Comparison of ENCODE assay signal across 16 mouse cellular contexts in the genomic region with DNA sequence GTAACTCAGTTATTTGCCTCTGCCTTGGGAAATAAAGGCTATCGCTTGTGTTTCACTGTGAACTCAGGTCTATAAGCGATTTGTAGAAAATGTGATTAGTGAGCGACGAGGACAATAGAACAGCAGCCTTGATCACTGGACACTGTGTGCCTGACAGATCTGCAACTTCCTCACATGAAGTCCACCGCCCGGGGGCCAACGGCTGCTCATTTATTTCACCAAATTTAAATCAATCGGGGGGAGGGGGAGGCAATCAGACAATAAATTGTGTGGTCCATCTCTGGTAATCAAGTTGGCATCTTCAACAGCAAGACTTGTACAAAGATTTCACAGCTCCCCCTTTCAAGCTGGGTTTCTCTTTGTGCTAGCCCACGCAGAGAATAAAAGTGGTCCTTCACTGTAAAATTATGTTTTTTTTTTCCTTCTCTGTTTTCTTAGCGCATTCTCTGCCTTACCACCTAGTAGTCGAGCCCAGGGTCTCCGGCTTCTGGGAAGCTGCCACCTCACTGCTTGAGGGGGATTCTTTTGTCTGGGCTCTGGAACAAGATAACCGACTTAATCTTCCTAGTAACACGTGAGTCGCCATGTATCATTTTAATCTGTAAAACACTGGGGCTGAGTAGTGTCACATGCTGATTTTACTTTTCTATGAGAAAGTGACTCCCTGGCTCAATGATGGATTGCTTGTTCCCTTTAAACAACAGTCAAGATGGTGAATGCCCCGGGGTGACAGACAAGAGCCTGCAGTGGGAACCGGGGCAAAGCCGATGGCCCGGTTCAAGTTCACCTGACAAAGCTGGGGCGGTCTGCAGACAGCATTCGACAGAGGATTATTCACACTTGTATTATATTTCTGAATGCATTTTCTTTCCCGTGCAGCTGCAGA. TPM values are rescaled to one million over a fixed set of nuclear protein-coding genes. Genes with fewer than 3 reads are reported as not detected.
DNase-seq lines count a peak whose midpoint lies in the region; ATAC-seq and TF ChIP-seq lines count a peak whose summit lies in the region.
"Had no signal": no experiment of that assay in that cellular context is flagged by ENCODE, and none has a peak within 500 bp of the region (broad histone marks: within the 10 kb centered on the region; RNA-seq: fewer than 3 reads in every experiment).

No protein-coding gene starts in this region.

- WGBS in embryonic facial prominence, embryonic 10.5 days = 68% methylated on average over 22 of the region's 22 CpGs
- 12% methylated on average over 22 of the region's 22 CpGs for WGBS in forebrain, embryonic 16.5 days
- 54% methylated on average over 22 of the region's 22 CpGs for WGBS in midbrain, embryonic 10.5 days
- WGBS in neural tube, embryonic 15.5 days = 18% methylated on average over 22 of the region's 22 CpGs
- WGBS in cerebellum, adult 2 months = 36% methylated on average over 22 of the region's 22 CpGs

- DNase-seq in embryonic facial prominence, embryonic 10.5 days (ENCODE audit: low spot score) = peak; percentile 25
- DNase-seq in midbrain, embryonic 10.5 days (ENCODE audit: low spot score) = no peak
- no peak for DNase-seq in cerebellum, adult 2 months
- DNase-seq in layer of hippocampus, adult 18-20 months (ENCODE audit: low spot score in 2 of 2) = no peak
- no peak for DNase-seq in T-cell, adult 2 months (ENCODE audit: low spot score)
- DNase-seq: cerebellum, postnatal 25 days; kidney, postnatal 10 days; thymus, postnatal 4 days had no signal

- 0 out of 2 replicates have a peak overlapping the region, but pooled peaks have one; percentile 29 for H3K9ac ChIP-seq in forebrain, embryonic 16.5 days (replicated peaks; ENCODE audit: low read depth, low read length)
- no peak overlapping the region for H3K9ac ChIP-seq in neural tube, embryonic 15.5 days (replicated peaks)
- H3K9ac ChIP-seq: heart, embryonic 13.5 days; limb, embryonic 12.5 days had no signal

- no peaks in the 10 kb centered on the region for H3K9me3 ChIP-seq in embryonic facial prominence, embryonic 10.5 days
- no peaks in the 10 kb centered on the region for H3K9me3 ChIP-seq in forebrain, embryonic 16.5 days (ENCODE audit: control insufficient read depth, low read length)
- no peaks in the 10 kb centered on the region for H3K9me3 ChIP-seq in midbrain, embryonic 10.5 days (replicated peaks)
- no peaks in the 10 kb centered on the region for H3K9me3 ChIP-seq in neural tube, embryonic 15.5 days (replicated peaks)
- H3K9me3 ChIP-seq: heart, embryonic 13.5 days; limb, embryonic 12.5 days had no signal

- ATAC-seq in forebrain, embryonic 16.5 days = peak; percentile 28; the same call in 1 of the 2 replicates
- peak; percentile 31; the same call in 1 of the 2 replicates for ATAC-seq in neural tube, embryonic 15.5 days (ENCODE audit: low FRiP score)
- ATAC-seq: Patski had no signal

- H3K36me3 ChIP-seq in embryonic facial prominence, embryonic 10.5 days (replicated peaks) = no peaks in the 10 kb centered on the region
- H3K36me3 ChIP-seq in forebrain, embryonic 16.5 days (ENCODE audit: control insufficient read depth, insufficient read depth) = no peaks in the 10 kb centered on the region
- H3K36me3 ChIP-seq in midbrain, embryonic 10.5 days = no peaks in the 10 kb centered on the region
- no peaks in the 10 kb centered on the region for H3K36me3 ChIP-seq in neural tube, embryonic 15.5 days
- H3K36me3 ChIP-seq: heart, embryonic 13.5 days; limb, embryonic 12.5 days had no signal

- peaks cover 10% of the 10 kb centered on the region; the same call in 1 of the 2 replicates for H3K4me1 ChIP-seq in embryonic facial prominence, embryonic 10.5 days
- H3K4me1 ChIP-seq in forebrain, embryonic 16.5 days (replicated peaks; ENCODE audit: control insufficient read depth, insufficient read depth, low read length) = peaks cover 7% of the 10 kb centered on the region
- peaks cover 26% of the 10 kb centered on the region for H3K4me1 ChIP-seq in midbrain, embryonic 10.5 days
- peaks cover 4% of the 10 kb centered on the region; the same call in 1 of the 2 replicates for H3K4me1 ChIP-seq in neural tube, embryonic 15.5 days
- no peaks in the 10 kb centered on the region for H3K4me1 ChIP-seq in cerebellum, adult 2 months (ENCODE audit: control insufficient read depth, insufficient read depth, low read length)
- H3K4me1 ChIP-seq: heart, embryonic 13.5 days; limb, embryonic 12.5 days had no signal

- TF ChIP-seq CTCF in cerebellum, adult 2 months (IDR thresholded peaks at IDR 0.05; ENCODE audit: borderline replicate concordance, insufficient read depth, low read depth, low read length) = no peak

- no peak for TF ChIP-seq POLR2A in cerebellum, adult 2 months (IDR thresholded peaks at IDR 0.05; ENCODE audit: borderline replicate concordance, insufficient read depth, low read length)

- H3K27me3 ChIP-seq in embryonic facial prominence, embryonic 10.5 days (replicated peaks; ENCODE audit: low read depth, poor library complexity, severe bottlenecking) = peaks cover 21% of the 10 kb centered on the region
- no peaks in the 10 kb centered on the region for H3K27me3 ChIP-seq in forebrain, embryonic 16.5 days (replicated peaks; ENCODE audit: control insufficient read depth, insufficient read depth, low read length)
- H3K27me3 ChIP-seq in midbrain, embryonic 10.5 days (ENCODE audit: low read depth, poor library complexity, severe bottlenecking) = peaks cover 86% of the 10 kb centered on the region
- H3K27me3 ChIP-seq in neural tube, embryonic 15.5 days (replicated peaks) = 0 out of 2 replicates have a peak, but pooled peaks cover 3% of the 10 kb centered on the region
- H3K27me3 ChIP-seq in cerebellum, adult 2 months (ENCODE audit: control insufficient read depth, insufficient read depth, low read length) = no peaks in the 10 kb centered on the region; the same call in 1 of the 2 replicates
- H3K27me3 ChIP-seq: heart, embryonic 13.5 days; limb, embryonic 12.5 days; Patski had no signal

- peak overlapping the region; percentile 36 for H3K4me2 ChIP-seq in forebrain, embryonic 16.5 days (ENCODE audit: low read length)
- peak overlapping the region; percentile 46 for H3K4me2 ChIP-seq in neural tube, embryonic 15.5 days
- H3K4me2 ChIP-seq: heart, embryonic 13.5 days; limb, embryonic 12.5 days had no signal

- H3K4me3 ChIP-seq in embryonic facial prominence, embryonic 10.5 days = no peak overlapping the region
- peak overlapping the region; percentile 11 for H3K4me3 ChIP-seq in forebrain, embryonic 16.5 days (replicated peaks; ENCODE audit: low read length)
- no peak overlapping the region for H3K4me3 ChIP-seq in midbrain, embryonic 10.5 days
- peak overlapping the region; percentile 14; the same call in 1 of the 2 replicates for H3K4me3 ChIP-seq in neural tube, embryonic 15.5 days (replicated peaks)
- no peak overlapping the region for H3K4me3 ChIP-seq in cerebellum, adult 2 months (replicated peaks; ENCODE audit: insufficient read depth, low read depth, low read length)
- H3K4me3 ChIP-seq: heart, embryonic 13.5 days; limb, embryonic 12.5 days had no signal

- no peak overlapping the region for H3K27ac ChIP-seq in embryonic facial prominence, embryonic 10.5 days (replicated peaks)
- H3K27ac ChIP-seq in forebrain, embryonic 16.5 days (ENCODE audit: low read length) = no peak overlapping the region
- peak overlapping the region; percentile 42; the same call in 1 of the 2 replicates for H3K27ac ChIP-seq in midbrain, embryonic 10.5 days (replicated peaks)
- H3K27ac ChIP-seq in neural tube, embryonic 15.5 days (replicated peaks) = no peak overlapping the region
- no peak overlapping the region for H3K27ac ChIP-seq in cerebellum, adult 2 months (ENCODE audit: insufficient read depth, low read length)
- H3K27ac ChIP-seq: heart, embryonic 13.5 days; limb, embryonic 12.5 days had no signal

RNA-seq across cellular contexts. Expression of a gene that starts 29.0 kb away (rescaled TPM):
- 3.2 and 7.0 TPM in 2 replicates for polyA plus RNA-seq in embryonic facial prominence, embryonic 10.5 days (2016; fragmentation: Nextera tagmentation; extraction: Ambion mirVana)
- 53.3 and 71.3 TPM in 2 replicates for polyA plus RNA-seq in forebrain, embryonic 16.5 days (2015; fragmentation: Nextera tagmentation; extraction: Ambion mirVana)
- polyA plus RNA-seq in midbrain, embryonic 10.5 days (2016; fragmentation: Nextera tagmentation; extraction: Ambion mirVana) = 26.5 and 47.5 TPM in 2 replicates
- 1.8 and 2.8 TPM in 2 replicates for polyA plus RNA-seq in neural tube, embryonic 15.5 days (2015; fragmentation: Nextera tagmentation; extraction: Ambion mirVana)
- polyA plus RNA-seq in cerebellum, adult 2 months (2012; rRNA removed) = 0.31 and 0.49 TPM in 2 replicates
- total RNA-seq in layer of hippocampus, adult 18-20 months (2021) = 1 to 10 TPM in 1 of 2 experiments, under 1 TPM in 1; 0.71 to 1.5 TPM
- total RNA-seq: adrenal gland, adult 18-20 months; gastrocnemius, adult 8-10 months had no signal
- polyA plus RNA-seq: heart, embryonic 13.5 days; limb, embryonic 12.5 days; liver, embryonic 16.5 days; Patski had no signal

Comparison
In these comparisons a context has a peak if more than half of its experiments do, and no peak if none do; other contexts are left out.
1. H3K4me3 ChIP-seq: peak in forebrain, embryonic 16.5 days (single experiment) and neural tube, embryonic 15.5 days (single experiment); none in embryonic facial prominence, embryonic 10.5 days (single experiment), midbrain, embryonic 10.5 days (single experiment) and cerebellum, adult 2 months (single experiment).